Mouse (Mus musculus): ENCODE data around the gene Gm11238. TPM values are rescaled to one million over a fixed set of nuclear protein-coding genes. Genes with fewer than 3 reads are reported as not detected.
"Not testable (repeated sequence)": the region's sequence is repeated elsewhere in the genome, so short reads cannot be mapped to it uniquely, and the experiment has no call there.

Gm11238 gene
- polyA plus RNA-seq (2012; rRNA removed): not detected in 2 replicates

DNA sequence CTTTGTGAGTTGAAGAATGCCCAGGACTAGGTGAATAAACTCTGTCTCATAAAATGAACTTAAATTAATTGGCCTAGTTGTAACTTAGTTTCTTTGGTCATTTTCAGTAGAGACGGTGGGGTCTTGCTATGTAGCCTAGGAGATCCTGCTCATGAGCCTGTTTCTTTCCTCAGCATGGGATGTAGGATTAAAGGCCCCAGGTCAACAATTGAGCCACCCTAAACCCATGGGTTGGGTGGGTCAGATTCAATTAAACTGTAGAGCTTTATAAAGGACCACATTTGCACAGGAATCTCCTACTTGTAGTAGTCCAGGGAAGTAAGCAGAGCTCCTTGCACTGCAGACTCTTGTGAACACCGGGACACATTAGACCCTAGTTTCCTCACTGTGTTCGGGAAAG lies at the start of gene Gm11238:
Gene Gm11238, plus strand, starts transcription at position 301 of the 400 bp plus-strand sequence.
- not testable (repeated sequence) for H3K4me3 ChIP-seq (ENCODE audit: control insufficient read depth, low read depth, low read length); H3K4me1 ChIP-seq (ENCODE audit: control insufficient read depth, insufficient read depth, low read length); H3K36me3 ChIP-seq (ENCODE audit: control insufficient read depth, insufficient read depth, low read length); H3K27ac ChIP-seq (ENCODE audit: control insufficient read depth, insufficient read depth, low read depth, low read length); H3K27me3 ChIP-seq (ENCODE audit: control insufficient read depth, insufficient read depth, low read length)

DNA sequence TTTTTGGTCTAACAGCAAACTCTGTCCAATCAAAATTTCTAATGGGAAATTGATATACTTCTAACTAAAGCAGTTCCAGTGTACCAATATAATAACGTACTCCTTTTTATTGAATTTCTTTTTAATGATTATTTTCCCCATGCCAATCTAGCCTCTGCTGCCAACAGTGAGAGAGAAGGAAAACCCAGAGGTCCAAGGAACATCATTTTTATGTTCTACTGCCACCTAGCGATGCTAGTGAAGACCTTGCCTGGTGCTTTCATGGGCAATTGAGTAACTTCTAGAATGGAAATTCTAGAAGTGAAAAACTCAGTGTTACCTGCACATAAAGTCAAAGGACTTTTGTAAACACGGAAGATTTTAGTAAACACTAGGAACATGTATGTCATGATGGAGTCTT lies 8.4 kb upstream of the Gm11238 start:
- Histone ChIP-seq H3K27me3 (ENCODE audit: control insufficient read depth, insufficient read depth, low read length) (no peaks in the 10 kb centered on the region), H3K4me1 (ENCODE audit: control insufficient read depth, insufficient read depth, low read length) (no peaks in the 10 kb centered on the region), H3K27ac (ENCODE audit: control insufficient read depth, insufficient read depth, low read depth, low read length) (no peak overlapping the region), H3K4me3 (ENCODE audit: control insufficient read depth, low read depth, low read length) (no peak overlapping the region), H3K36me3 (ENCODE audit: control insufficient read depth, insufficient read depth, low read length) (no peaks in the 10 kb centered on the region)
- no peak for TF ChIP-seq CTCF (IDR thresholded peaks at IDR 0.05; ENCODE audit: control insufficient read depth, insufficient read depth, insufficient replicate concordance, low read depth, low read length)
- no peak for TF ChIP-seq POLR2A (IDR thresholded peaks at IDR 0.05; ENCODE audit: control insufficient read depth, low read depth, low read length)

DNA sequence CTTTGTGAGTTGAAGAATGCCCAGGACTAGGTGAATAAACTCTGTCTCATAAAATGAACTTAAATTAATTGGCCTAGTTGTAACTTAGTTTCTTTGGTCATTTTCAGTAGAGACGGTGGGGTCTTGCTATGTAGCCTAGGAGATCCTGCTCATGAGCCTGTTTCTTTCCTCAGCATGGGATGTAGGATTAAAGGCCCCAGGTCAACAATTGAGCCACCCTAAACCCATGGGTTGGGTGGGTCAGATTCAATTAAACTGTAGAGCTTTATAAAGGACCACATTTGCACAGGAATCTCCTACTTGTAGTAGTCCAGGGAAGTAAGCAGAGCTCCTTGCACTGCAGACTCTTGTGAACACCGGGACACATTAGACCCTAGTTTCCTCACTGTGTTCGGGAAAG lies 15.0 kb downstream of the Gm11238 start, which contains the start of gene Gm11237:
Gene Gm11237, plus strand, starts transcription at position 301 of the 400 bp plus-strand sequence.
- not testable (repeated sequence) for H3K4me3 ChIP-seq (ENCODE audit: control insufficient read depth, low read depth, low read length); H3K36me3 ChIP-seq (ENCODE audit: control insufficient read depth, insufficient read depth, low read length); H3K27ac ChIP-seq (ENCODE audit: control insufficient read depth, insufficient read depth, low read depth, low read length); H3K4me1 ChIP-seq (ENCODE audit: control insufficient read depth, insufficient read depth, low read length); H3K27me3 ChIP-seq (ENCODE audit: control insufficient read depth, insufficient read depth, low read length)

DNA sequence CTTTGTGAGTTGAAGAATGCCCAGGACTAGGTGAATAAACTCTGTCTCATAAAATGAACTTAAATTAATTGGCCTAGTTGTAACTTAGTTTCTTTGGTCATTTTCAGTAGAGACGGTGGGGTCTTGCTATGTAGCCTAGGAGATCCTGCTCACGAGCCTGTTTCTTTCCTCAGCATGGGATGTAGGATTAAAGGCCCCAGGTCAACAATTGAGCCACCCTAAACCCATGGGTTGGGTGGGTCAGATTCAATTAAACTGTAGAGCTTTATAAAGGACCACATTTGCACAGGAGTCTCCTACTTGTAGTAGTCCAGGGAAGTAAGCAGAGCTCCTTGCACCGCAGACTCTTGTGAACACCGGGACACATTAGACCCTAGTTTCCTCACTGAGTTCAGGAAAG lies 30.1 kb downstream of the Gm11238 start, which contains the start of gene Gm11236:
Gene Gm11236, plus strand, starts transcription at position 301 of the 400 bp plus-strand sequence.
- H3K4me1 ChIP-seq (ENCODE audit: control insufficient read depth, insufficient read depth, low read length); H3K36me3 ChIP-seq (ENCODE audit: control insufficient read depth, insufficient read depth, low read length); H3K27ac ChIP-seq (ENCODE audit: control insufficient read depth, insufficient read depth, low read depth, low read length); H3K27me3 ChIP-seq (ENCODE audit: control insufficient read depth, insufficient read depth, low read length); H3K4me3 ChIP-seq (ENCODE audit: control insufficient read depth, low read depth, low read length): not testable (repeated sequence)

DNA sequence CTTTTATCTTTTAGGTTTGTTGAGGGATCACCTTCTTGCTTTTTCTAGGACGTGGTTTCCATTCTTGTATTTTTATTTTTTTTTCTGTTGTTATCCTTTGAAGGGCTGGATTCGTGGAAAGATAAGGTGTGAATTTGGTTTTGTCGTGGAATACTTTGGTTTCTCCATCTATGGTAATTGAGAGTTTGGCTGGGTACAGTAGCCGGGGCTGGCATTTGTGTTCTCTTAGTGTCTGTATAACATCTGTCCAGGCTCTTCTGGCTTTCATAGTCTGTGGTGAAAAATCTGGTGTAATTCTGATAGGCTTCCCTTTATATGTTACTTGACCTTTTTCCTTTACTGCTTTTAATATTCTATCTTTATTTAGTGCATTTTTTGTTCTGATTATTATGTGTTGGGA lies 54.2 kb downstream of the Gm11238 start:
- not testable (repeated sequence) for H3K36me3 ChIP-seq (ENCODE audit: control insufficient read depth, insufficient read depth, low read length); H3K4me3 ChIP-seq (ENCODE audit: control insufficient read depth, low read depth, low read length); H3K27ac ChIP-seq (ENCODE audit: control insufficient read depth, insufficient read depth, low read depth, low read length); H3K27me3 ChIP-seq (ENCODE audit: control insufficient read depth, insufficient read depth, low read length); H3K4me1 ChIP-seq (ENCODE audit: control insufficient read depth, insufficient read depth, low read length)

DNA sequence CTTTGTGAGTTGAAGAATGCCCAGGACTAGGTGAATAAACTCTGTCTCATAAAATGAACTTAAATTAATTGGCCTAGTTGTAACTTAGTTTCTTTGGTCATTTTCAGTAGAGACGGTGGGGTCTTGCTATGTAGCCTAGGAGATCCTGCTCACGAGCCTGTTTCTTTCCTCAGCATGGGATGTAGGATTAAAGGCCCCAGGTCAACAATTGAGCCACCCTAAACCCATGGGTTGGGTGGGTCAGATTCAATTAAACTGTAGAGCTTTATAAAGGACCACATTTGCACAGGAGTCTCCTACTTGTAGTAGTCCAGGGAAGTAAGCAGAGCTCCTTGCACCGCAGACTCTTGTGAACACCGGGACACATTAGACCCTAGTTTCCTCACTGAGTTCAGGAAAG lies 60.4 kb downstream of the Gm11238 start, which contains the start of gene Gm11239:
Gene Gm11239, plus strand, starts transcription at position 301 of the 400 bp plus-strand sequence.
- H3K4me3 ChIP-seq (ENCODE audit: control insufficient read depth, low read depth, low read length); H3K27me3 ChIP-seq (ENCODE audit: control insufficient read depth, insufficient read depth, low read length); H3K27ac ChIP-seq (ENCODE audit: control insufficient read depth, insufficient read depth, low read depth, low read length); H3K4me1 ChIP-seq (ENCODE audit: control insufficient read depth, insufficient read depth, low read length); H3K36me3 ChIP-seq (ENCODE audit: control insufficient read depth, insufficient read depth, low read length): not testable (repeated sequence)

DNA sequence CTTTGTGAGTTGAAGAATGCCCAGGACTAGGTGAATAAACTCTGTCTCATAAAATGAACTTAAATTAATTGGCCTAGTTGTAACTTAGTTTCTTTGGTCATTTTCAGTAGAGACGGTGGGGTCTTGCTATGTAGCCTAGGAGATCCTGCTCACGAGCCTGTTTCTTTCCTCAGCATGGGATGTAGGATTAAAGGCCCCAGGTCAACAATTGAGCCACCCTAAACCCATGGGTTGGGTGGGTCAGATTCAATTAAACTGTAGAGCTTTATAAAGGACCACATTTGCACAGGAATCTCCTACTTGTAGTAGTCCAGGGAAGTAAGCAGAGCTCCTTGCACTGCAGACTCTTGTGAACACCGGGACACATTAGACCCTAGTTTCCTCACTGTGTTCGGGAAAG lies 75.5 kb downstream of the Gm11238 start, which contains the start of gene Gm428:
Gene Gm428, plus strand, starts transcription at position 301 of the 400 bp plus-strand sequence.
- not testable (repeated sequence) for H3K27ac ChIP-seq (ENCODE audit: control insufficient read depth, insufficient read depth, low read depth, low read length); H3K36me3 ChIP-seq (ENCODE audit: control insufficient read depth, insufficient read depth, low read length); H3K27me3 ChIP-seq (ENCODE audit: control insufficient read depth, insufficient read depth, low read length); H3K4me1 ChIP-seq (ENCODE audit: control insufficient read depth, insufficient read depth, low read length); H3K4me3 ChIP-seq (ENCODE audit: control insufficient read depth, low read depth, low read length)

Other genes starting within 250 kb of the Gm11238 start
- gene Gm11487, start 202.8 kb upstream of the Gm11238 start, polyA plus RNA-seq (2012; rRNA removed): not detected in 2 replicates
- gene Gm11237, start 15.1 kb downstream of the Gm11238 start, polyA plus RNA-seq (2012; rRNA removed): not detected in 2 replicates
- not detected in 2 replicates for gene Gm11236, start 30.2 kb downstream of the Gm11238 start, polyA plus RNA-seq (2012; rRNA removed)
- gene Gm11239, start 60.5 kb downstream of the Gm11238 start, polyA plus RNA-seq (2012; rRNA removed): not detected in 2 replicates
- not detected in 2 replicates for gene Gm428, start 75.6 kb downstream of the Gm11238 start, polyA plus RNA-seq (2012; rRNA removed)
- gene Rasef, start 183.1 kb downstream of the Gm11238 start, polyA plus RNA-seq (2012; rRNA removed): 12.1 and 12.4 TPM in 2 replicates